Mouse (Mus musculus): Measurements from ENCODE around the gene Ubp1. TPM values are rescaled to one million over a fixed set of nuclear protein-coding genes. Genes with fewer than 3 reads are reported as not detected.

The Ubp1 gene
- polyA plus RNA-seq, 1 experiment from 2014 or later, result 38.4 TPM

GRCm38 (mm10) chr9:113935638-113936037 is 4.9 kb downstream of the Ubp1 start:
- H3K4me3 ChIP-seq, result no peak overlapping the region
- no peak overlapping the region for H3K27ac ChIP-seq
- 83% methylated on average over 5 of the region's 5 CpGs for WGBS
- no peaks in the 10 kb centered on the region for H3K36me3 ChIP-seq
- H3K27me3 ChIP-seq, result no peaks in the 10 kb centered on the region
- H3K4me2 ChIP-seq, result no peak overlapping the region
- ATAC-seq (ENCODE audit: insufficient number of reproducible peaks, insufficient read depth, low FRiP score, low TSS enrichment, low read depth), result no peak
- peaks cover 30% of the 10 kb centered on the region for H3K4me1 ChIP-seq
- no peaks in the 10 kb centered on the region for H3K9me3 ChIP-seq
- H3K9ac ChIP-seq, result no peak overlapping the region

- WGBS, result 89% methylated on average over 9 of the region's 9 CpGs
- no peaks in the 10 kb centered on the region for H3K27me3 ChIP-seq
- H3K36me3 ChIP-seq, result no peaks in the 10 kb centered on the region
- no peaks in the 10 kb centered on the region for H3K9me3 ChIP-seq
- no peak for ATAC-seq (ENCODE audit: insufficient number of reproducible peaks, insufficient read depth, low FRiP score, low TSS enrichment, low read depth)
- H3K4me3 ChIP-seq, result no peak overlapping the region
- peaks cover 13% of the 10 kb centered on the region for H3K4me1 ChIP-seq
- no peak overlapping the region for H3K4me2 ChIP-seq
- no peak overlapping the region for H3K27ac ChIP-seq
- H3K9ac ChIP-seq, result no peak overlapping the region
Measured at GRCm38 (mm10) chr9:113939063-113939850, 8.5 kb downstream of the Ubp1 start.

- Histone ChIP-seq H3K27ac (no peak overlapping the region), H3K4me1 (peaks cover 5% of the 10 kb centered on the region; the same call in 1 of the 2 replicates), H3K4me2 (no peak overlapping the region), H3K27me3 (no peaks in the 10 kb centered on the region), H3K9me3 (no peaks in the 10 kb centered on the region), H3K4me3 (no peak overlapping the region), H3K36me3 (peaks cover 17% of the 10 kb centered on the region), H3K9ac (no peak overlapping the region)
- 86% methylated on average over 3 of the region's 3 CpGs for WGBS
- ATAC-seq (ENCODE audit: insufficient number of reproducible peaks, insufficient read depth, low FRiP score, low TSS enrichment, low read depth), result no peak
Measured at GRCm38 (mm10) chr9:113941103-113941805, 10.5 kb downstream of the Ubp1 start.

GRCm38 (mm10) chr9:113943372-113943771 is 12.6 kb downstream of the Ubp1 start:
- H3K9ac ChIP-seq, result no peak overlapping the region
- 92% methylated on average over 1 of the region's 1 CpGs for WGBS
- H3K36me3 ChIP-seq, result peaks cover 36% of the 10 kb centered on the region
- no peaks in the 10 kb centered on the region for H3K27me3 ChIP-seq
- ATAC-seq (ENCODE audit: insufficient number of reproducible peaks, insufficient read depth, low FRiP score, low TSS enrichment, low read depth), result no peak
- no peak overlapping the region for H3K27ac ChIP-seq
- no peak overlapping the region for H3K4me2 ChIP-seq
- peaks cover 2% of the 10 kb centered on the region; the same call in 1 of the 2 replicates for H3K4me1 ChIP-seq
- no peaks in the 10 kb centered on the region for H3K9me3 ChIP-seq
- no peak overlapping the region for H3K4me3 ChIP-seq

GRCm38 (mm10) chr9:113947216-113947615 is 16.5 kb downstream of the Ubp1 start:
- Histone ChIP-seq H3K27me3 (no peaks in the 10 kb centered on the region), H3K4me1 (no peaks in the 10 kb centered on the region), H3K36me3 (peaks cover 54% of the 10 kb centered on the region), H3K4me3 (no peak overlapping the region), H3K4me2 (no peak overlapping the region), H3K27ac (no peak overlapping the region), H3K9ac (no peak overlapping the region), H3K9me3 (no peaks in the 10 kb centered on the region)
- WGBS, result 69% methylated on average over 1 of the region's 1 CpGs
- no peak for ATAC-seq (ENCODE audit: insufficient number of reproducible peaks, insufficient read depth, low FRiP score, low TSS enrichment, low read depth)

- H3K27me3 ChIP-seq, result no peaks in the 10 kb centered on the region
- WGBS, result 97% methylated on average over 4 of the region's 4 CpGs
- no peaks in the 10 kb centered on the region for H3K9me3 ChIP-seq
- no peak for ATAC-seq (ENCODE audit: insufficient number of reproducible peaks, insufficient read depth, low FRiP score, low TSS enrichment, low read depth)
- H3K36me3 ChIP-seq, result peaks cover 77% of the 10 kb centered on the region
- H3K9ac ChIP-seq, result no peak overlapping the region
- H3K4me3 ChIP-seq, result no peak overlapping the region
- H3K4me2 ChIP-seq, result no peak overlapping the region
- H3K27ac ChIP-seq, result no peak overlapping the region
- H3K4me1 ChIP-seq, result no peaks in the 10 kb centered on the region
Measured at GRCm38 (mm10) chr9:113957777-113958176, 27.0 kb downstream of the Ubp1 start.

- H3K36me3 ChIP-seq, result peaks cover 91% of the 10 kb centered on the region
- H3K27me3 ChIP-seq, result no peaks in the 10 kb centered on the region
Measured at GRCm38 (mm10) chr9:113963718-113964117, 33.0 kb downstream of the Ubp1 start.

GRCm38 (mm10) chr9:113964415-113964814 is 33.7 kb downstream of the Ubp1 start:
- H3K4me3 ChIP-seq, result no peak overlapping the region
- ATAC-seq (ENCODE audit: insufficient number of reproducible peaks, insufficient read depth, low FRiP score, low TSS enrichment, low read depth), result no peak
- WGBS, result 97% methylated on average over 8 of the region's 8 CpGs
- H3K9me3 ChIP-seq, result no peaks in the 10 kb centered on the region
- H3K36me3 ChIP-seq, result peaks cover 91% of the 10 kb centered on the region
- H3K4me2 ChIP-seq, result no peak overlapping the region
- H3K9ac ChIP-seq, result no peak overlapping the region
- H3K27ac ChIP-seq, result no peak overlapping the region
- H3K27me3 ChIP-seq, result no peaks in the 10 kb centered on the region
- no peaks in the 10 kb centered on the region for H3K4me1 ChIP-seq

More at GRCm38 (mm10) chr9:113963718-113964117, 33.0 kb downstream of the Ubp1 start:
- no peaks in the 10 kb centered on the region for H3K4me1 ChIP-seq
- H3K9ac ChIP-seq, result no peak overlapping the region
- no peak overlapping the region for H3K4me2 ChIP-seq
- no peaks in the 10 kb centered on the region for H3K9me3 ChIP-seq
- no peak overlapping the region for H3K27ac ChIP-seq
- no peak for ATAC-seq (ENCODE audit: insufficient number of reproducible peaks, insufficient read depth, low FRiP score, low TSS enrichment, low read depth)
- no peak overlapping the region for H3K4me3 ChIP-seq

DNA sequence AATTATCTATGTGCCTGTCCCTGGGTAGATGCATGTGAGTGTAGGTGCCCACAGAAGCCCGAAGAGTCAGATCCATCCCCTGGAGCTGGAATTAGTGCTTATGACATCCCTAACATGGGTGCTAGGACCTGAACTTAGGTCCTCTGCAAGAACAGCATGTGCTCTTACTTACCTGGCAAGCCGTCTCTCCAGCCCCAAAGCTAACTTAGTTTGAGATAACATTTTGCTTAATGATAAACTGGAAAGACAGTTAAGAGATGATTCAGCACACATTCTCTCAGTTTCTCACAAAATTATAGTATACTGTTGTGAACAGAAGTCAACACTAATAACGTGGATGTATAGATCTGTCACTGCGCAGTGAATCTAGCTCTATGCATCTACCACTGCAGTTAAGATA is 36.1 kb downstream of the Ubp1 start:
- no peak for ATAC-seq (ENCODE audit: insufficient number of reproducible peaks, insufficient read depth, low FRiP score, low TSS enrichment, low read depth)
- 91% methylated on average over 4 of the region's 4 CpGs for WGBS
- no peaks in the 10 kb centered on the region for H3K27me3 ChIP-seq
- no peak overlapping the region for H3K27ac ChIP-seq
- no peak overlapping the region for H3K4me2 ChIP-seq
- no peaks in the 10 kb centered on the region for H3K4me1 ChIP-seq
- H3K4me3 ChIP-seq, result no peak overlapping the region
- H3K9me3 ChIP-seq, result no peaks in the 10 kb centered on the region
- H3K9ac ChIP-seq, result no peak overlapping the region
- peaks cover 91% of the 10 kb centered on the region for H3K36me3 ChIP-seq

GRCm38 (mm10) chr9:113968967-113969366 is 38.2 kb downstream of the Ubp1 start:
- WGBS, result 91% methylated on average over 7 of the region's 7 CpGs
- no peaks in the 10 kb centered on the region for H3K4me1 ChIP-seq
- H3K4me2 ChIP-seq, result no peak overlapping the region
- peaks cover 84% of the 10 kb centered on the region for H3K36me3 ChIP-seq
- no peak overlapping the region for H3K9ac ChIP-seq
- ATAC-seq (ENCODE audit: insufficient number of reproducible peaks, insufficient read depth, low FRiP score, low TSS enrichment, low read depth), result no peak
- H3K9me3 ChIP-seq, result no peaks in the 10 kb centered on the region
- H3K27ac ChIP-seq, result no peak overlapping the region
- H3K4me3 ChIP-seq, result no peak overlapping the region
- H3K27me3 ChIP-seq, result no peaks in the 10 kb centered on the region

DNA sequence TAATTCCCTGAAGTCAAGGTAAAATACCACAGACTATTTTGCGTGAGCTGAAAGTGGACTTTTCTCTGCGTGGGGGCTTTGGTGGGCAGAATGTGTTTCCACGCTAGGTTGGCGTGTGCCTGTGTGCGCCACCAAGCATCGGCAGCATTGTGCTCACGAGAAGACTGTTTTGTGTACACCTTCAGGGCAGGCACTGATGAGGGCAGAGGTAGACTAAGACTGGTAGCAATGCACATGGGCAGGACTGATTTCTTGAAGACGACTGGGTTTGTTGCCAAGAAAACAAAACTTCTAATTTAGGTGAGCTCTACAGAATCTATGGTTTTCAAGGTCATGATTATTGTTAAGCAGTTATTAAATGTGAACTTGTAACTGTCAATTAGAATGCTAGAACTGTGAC is 38.7 kb downstream of the Ubp1 start:
- Histone ChIP-seq H3K36me3 (peaks cover 84% of the 10 kb centered on the region), H3K27me3 (no peaks in the 10 kb centered on the region), H3K9ac (no peak overlapping the region), H3K4me1 (no peaks in the 10 kb centered on the region), H3K4me2 (no peak overlapping the region), H3K27ac (no peak overlapping the region), H3K4me3 (no peak overlapping the region), H3K9me3 (no peaks in the 10 kb centered on the region)
- no peak for ATAC-seq (ENCODE audit: insufficient number of reproducible peaks, insufficient read depth, low FRiP score, low TSS enrichment, low read depth)
- WGBS, result 93% methylated on average over 8 of the region's 8 CpGs

GRCm38 (mm10) chr9:113970041-113970440 is 39.3 kb downstream of the Ubp1 start:
- no peak overlapping the region for H3K9ac ChIP-seq
- H3K27ac ChIP-seq, result no peak overlapping the region
- WGBS, result 90% methylated on average over 14 of the region's 14 CpGs
- H3K4me3 ChIP-seq, result no peak overlapping the region
- no peaks in the 10 kb centered on the region for H3K9me3 ChIP-seq
- no peaks in the 10 kb centered on the region for H3K4me1 ChIP-seq
- H3K4me2 ChIP-seq, result no peak overlapping the region
- no peak for ATAC-seq (ENCODE audit: insufficient number of reproducible peaks, insufficient read depth, low FRiP score, low TSS enrichment, low read depth)
- H3K27me3 ChIP-seq, result no peaks in the 10 kb centered on the region
- H3K36me3 ChIP-seq, result peaks cover 84% of the 10 kb centered on the region
